Mouse (Mus musculus) liver, embryonic 14.5 days (tissue): ENCODE results near the gene Pacrg. TPM values are rescaled to one million over a fixed set of nuclear protein-coding genes. Genes with fewer than 3 reads are reported as not detected.

Experiments
- ATAC-seq: fragments of 200-750 bp; cut with Nextera tagmentation; 2 replicates; pipeline ENCODE4 v1.8.0; 2017; ENCODE audit warnings: moderate number of reproducible peaks, mild to moderate bottlenecking, moderate library complexity; ENCODE audit not compliant: insufficient read depth
- DNase-seq, 3 experiments: peaks; one replicate each; pipeline ENCODE4 v3.0.0-alpha.2; 2012 to 2013; ENCODE audit warnings: low read depth in 3 of 3, low spot score in 3 of 3
- H3K27ac ChIP-seq: fragments of 300-500 bp; sonication (generic); 2 replicates; pipeline ENCODE4 v1.5.1; 2014; ENCODE audit warnings: moderate library complexity, mild to moderate bottlenecking, control low read depth, inconsistent platforms
- H3K27me3 ChIP-seq: fragments of 300-500 bp; sonication (generic); 2 replicates; pipeline ENCODE4 v1.6.1; 2014; ENCODE audit warnings: mild to moderate bottlenecking, low read length, moderate library complexity; ENCODE audit not compliant: control insufficient read depth, insufficient read depth
- H3K36me3 ChIP-seq: fragments of 300-500 bp; sonication (generic); replicated peaks from 2 replicates; pipeline ENCODE4 v1.6.1; 2014; ENCODE audit warnings: low read depth; ENCODE audit not compliant: control insufficient read depth, insufficient read depth
- H3K4me1 ChIP-seq, 2 experiments: fragments of 200-500 bp in 1 of 2; fragments of 300-500 bp in 1 of 2; sonication (generic) in 1 of 2; replicated peaks; 2 replicates each; pipeline ENCODE4 v1.6.1; 2012 to 2014; ENCODE audit warnings: antibody characterized with exemption in 1 of 2, inconsistent platforms in 1 of 2, low read length in 1 of 2; ENCODE audit not compliant: control insufficient read depth in 2 of 2, insufficient read depth in 2 of 2
- H3K4me2 ChIP-seq: fragments of 300-500 bp; sonication (generic); 2 replicates; pipeline ENCODE4 v1.6.1; 2014; ENCODE audit warnings: low read depth, mild to moderate bottlenecking, control low read depth, moderate library complexity
- H3K4me3 ChIP-seq, 2 experiments: fragments of 200-500 bp in 1 of 2; fragments of 300-500 bp in 1 of 2; sonication (generic) in 1 of 2; 2 replicates each; pipeline ENCODE4 v1.5.1; 2012 to 2014; ENCODE audit warnings: low read depth in 2 of 2, low read length in 2 of 2, mild to moderate bottlenecking in 2 of 2, control low read depth in 1 of 2, inconsistent platforms in 1 of 2, moderate library complexity in 1 of 2; ENCODE audit not compliant: insufficient read depth in 1 of 2
- H3K9ac ChIP-seq: fragments of 300-500 bp; sonication (generic); replicated peaks from 2 replicates; pipeline ENCODE4 v1.6.1; 2014; ENCODE audit warnings: mild to moderate bottlenecking, control low read depth, moderate library complexity
- H3K9me3 ChIP-seq: fragments of 300-500 bp; sonication (generic); 2 replicates; pipeline ENCODE4 v1.6.1; 2016; ENCODE audit warnings: low read length, mixed read lengths; ENCODE audit not compliant: control insufficient read depth
- CTCF ChIP-seq: IDR thresholded peaks from 2 replicates; pipeline ENCODE4 v1.5.1; 2016; ENCODE audit warnings: antibody characterized with exemption, low read depth, control low read depth
- EP300 ChIP-seq: IDR thresholded peaks from 2 replicates; pipeline ENCODE4 v1.6.1; 2016; ENCODE audit warnings: antibody characterized with exemption, low read depth
- WGBS: fragments of 180-500 bp; shearing (Covaris S2); extraction: QIAGEN DNeasy Blood & Tissue Kit; methylation state at CpG from one replicate; pipeline ENCODE4 v1.1.7; 2014; ENCODE audit not compliant: insufficient replicate concordance; 5-methylcytosine and 5-hydroxymethylcytosine counted together
- polyA plus RNA-seq, 2 experiments: library from polyadenylated mRNA; depleted of rRNA in 1 of 2; stranded (reverse) in 1 of 2; unstranded in 1 of 2; fragments of >200 nt; fragmentation: Nextera tagmentation in 1 of 2; extraction: Ambion mirVana in 1 of 2; gene quantifications; 2 replicates each; pipeline versions ENCODE4 v1.2.1 to v1.2.3; 2012 to 2014

Pacrg gene
- polyA plus RNA-seq, 2 experiments: 0.04 TPM; not detected in 1

DNA sequence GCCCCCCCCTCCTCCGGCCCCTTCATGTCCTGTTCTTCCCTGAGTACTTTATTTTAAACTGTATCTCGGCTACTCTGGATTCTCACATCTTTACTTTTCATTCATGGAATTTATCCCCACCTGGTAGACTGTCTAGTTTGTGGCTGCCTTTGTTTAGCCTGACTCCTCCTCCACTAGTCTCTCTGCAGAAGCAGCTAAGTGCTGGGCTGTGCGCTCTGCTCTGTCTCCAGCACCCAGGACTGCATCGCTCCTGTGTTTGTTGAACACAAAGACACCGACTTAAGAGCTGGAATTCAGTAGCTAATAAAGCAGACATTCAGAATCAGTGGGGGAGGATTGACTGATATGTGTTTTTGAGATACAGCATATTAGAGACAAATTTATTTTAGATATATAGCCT lies 391.7 kb downstream of the Pacrg start:
- no peaks in the 10 kb centered on the region for H3K9me3 ChIP-seq
- 66% methylated on average over 5 of the region's 5 CpGs for WGBS
- no peaks in the 10 kb centered on the region for H3K4me1 ChIP-seq
- no peak for ATAC-seq
- H3K9ac ChIP-seq: no peak overlapping the region
- no peak overlapping the region for H3K27ac ChIP-seq
- H3K36me3 ChIP-seq: no peaks in the 10 kb centered on the region
- no peak overlapping the region for H3K4me2 ChIP-seq
- no peak overlapping the region for H3K4me3 ChIP-seq
- no peak for TF ChIP-seq CTCF
- TF ChIP-seq EP300: no peak
- H3K27me3 ChIP-seq: no peaks in the 10 kb centered on the region
- no peak for DNase-seq

GRCm38 (mm10) chr17:10441501-10442111 lies 398.5 kb downstream of the Pacrg start:
- no peak for DNase-seq

DNA sequence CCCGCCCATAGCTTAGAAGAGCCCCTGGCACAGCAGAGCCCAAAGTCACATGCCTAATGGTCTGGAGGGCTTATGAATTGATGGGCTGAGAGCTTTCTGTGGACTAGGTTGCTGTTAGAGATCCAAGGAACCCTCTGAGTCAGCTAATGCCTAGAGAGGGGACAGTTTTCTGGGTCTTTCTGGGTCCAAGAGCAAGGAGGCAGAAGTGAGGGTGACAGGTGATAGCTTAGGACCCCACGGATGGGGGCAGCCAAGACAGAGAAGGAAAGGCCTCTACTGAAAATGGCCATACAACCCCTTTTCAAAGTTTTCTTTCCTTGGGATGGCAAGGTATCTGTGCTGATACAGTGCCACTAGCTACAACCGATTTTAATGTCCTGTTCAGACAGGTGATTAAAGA lies 399.1 kb downstream of the Pacrg start:
- WGBS: 54% methylated on average over 3 of the region's 3 CpGs
- Histone ChIP-seq H3K4me2 (no peak overlapping the region), H3K9me3 (no peaks in the 10 kb centered on the region), H3K27ac (no peak overlapping the region), H3K9ac (no peak overlapping the region), H3K27me3 (no peaks in the 10 kb centered on the region), H3K36me3 (no peaks in the 10 kb centered on the region), H3K4me1 (no peaks in the 10 kb centered on the region), H3K4me3 (no peak overlapping the region)
- ATAC-seq (no peak), DNase-seq (no peak)
- no peak for TF ChIP-seq CTCF
- no peak for TF ChIP-seq EP300

More at GRCm38 (mm10) chr17:10441501-10442111, 398.5 kb downstream of the Pacrg start:
- H3K4me1 ChIP-seq: no peaks in the 10 kb centered on the region
- H3K27ac ChIP-seq: no peak overlapping the region
- H3K36me3 ChIP-seq: no peaks in the 10 kb centered on the region
- H3K4me2 ChIP-seq: no peak overlapping the region
- ATAC-seq: no peak
- no peaks in the 10 kb centered on the region for H3K9me3 ChIP-seq
- no peak for TF ChIP-seq CTCF
- TF ChIP-seq EP300: no peak
- H3K9ac ChIP-seq: no peak overlapping the region
- no peaks in the 10 kb centered on the region for H3K27me3 ChIP-seq
- 44% methylated on average over 16 of the region's 16 CpGs for WGBS
- H3K4me3 ChIP-seq: no peak overlapping the region

- H3K9me3 ChIP-seq: no peaks in the 10 kb centered on the region
- H3K9ac ChIP-seq: no peak overlapping the region
- H3K4me3 ChIP-seq: no peak overlapping the region
- no peak overlapping the region for H3K27ac ChIP-seq
- DNase-seq: no peak
- no peaks in the 10 kb centered on the region for H3K36me3 ChIP-seq
- 58% methylated on average over 8 of the region's 8 CpGs for WGBS
- no peaks in the 10 kb centered on the region for H3K27me3 ChIP-seq
- TF ChIP-seq CTCF: no peak
- no peak for TF ChIP-seq EP300
- no peak overlapping the region for H3K4me2 ChIP-seq
- no peak for ATAC-seq
- no peaks in the 10 kb centered on the region for H3K4me1 ChIP-seq
Observed at GRCm38 (mm10) chr17:10439815-10440214, 400.3 kb downstream of the Pacrg start.

DNA sequence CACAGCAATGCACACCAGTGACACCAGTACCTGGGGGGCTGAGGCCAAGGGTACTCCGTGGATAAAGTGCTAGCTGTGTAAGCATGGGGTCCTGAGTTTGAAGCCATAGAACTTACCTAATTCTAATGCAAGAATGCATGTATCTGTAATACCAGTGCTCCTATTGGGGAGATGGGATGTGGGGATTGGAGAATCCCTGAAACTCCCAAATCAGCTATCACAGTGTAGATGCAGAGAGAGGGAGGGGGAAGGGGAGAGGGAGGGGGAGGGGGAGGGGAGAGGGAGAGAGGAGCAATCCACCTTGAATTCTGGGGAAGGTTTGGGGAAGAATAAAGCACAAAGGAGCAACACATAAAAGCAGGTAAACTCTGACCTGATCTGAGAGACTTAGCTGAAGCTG lies 405.2 kb downstream of the Pacrg start:
- Histone ChIP-seq H3K4me3 (no peak overlapping the region), H3K4me2 (no peak overlapping the region), H3K9me3 (no peaks in the 10 kb centered on the region), H3K27me3 (no peaks in the 10 kb centered on the region), H3K4me1 (no peaks in the 10 kb centered on the region), H3K27ac (no peak overlapping the region), H3K36me3 (no peaks in the 10 kb centered on the region), H3K9ac (no peak overlapping the region)
- TF ChIP-seq CTCF (no peak), EP300 (no peak)
- WGBS: 16% methylated on average over 1 of the region's 1 CpGs
- no peak for ATAC-seq
- no peak for DNase-seq
